Mouse (Mus musculus) lung, postnatal 36 days (tissue): ENCODE results near the gene Qars.

Source experiments
- DNase-seq: peaks from one replicate; pipeline ENCODE4 v3.0.0; 2022; ENCODE audit warnings: mixed read lengths

The Qars gene

GRCm38 (mm10) chr9:108488403-108488802 is 19.1 kb upstream of the Qars start:
- DNase-seq: no peak

- no peak for DNase-seq
These were observed 18.3 kb upstream of the Qars start for GRCm38 (mm10) chr9:108489215-108489614.

GRCm38 (mm10) chr9:108489702-108490558 is 17.6 kb upstream of the Qars start:
- DNase-seq: no peak

GRCm38 (mm10) chr9:108490559-108491285 is 16.8 kb upstream of the Qars start, which contains the start of gene Usp19:
Usp19 (plus strand) TSS chr9:108490602.
- peak; percentile 99 for DNase-seq

- no peak for DNase-seq
These were observed 16.3 kb upstream of the Qars start for GRCm38 (mm10) chr9:108491286-108491580.

- peak; percentile 44 for DNase-seq
These were observed 15.3 kb upstream of the Qars start for GRCm38 (mm10) chr9:108492043-108492750.

GRCm38 (mm10) chr9:108493246-108493645 is 14.3 kb upstream of the Qars start:
- DNase-seq: no peak

- DNase-seq: no peak
These were observed 13.2 kb upstream of the Qars start for GRCm38 (mm10) chr9:108494146-108494825.

GRCm38 (mm10) chr9:108494905-108495304 is 12.6 kb upstream of the Qars start:
- no peak for DNase-seq

GRCm38 (mm10) chr9:108499231-108499630 is 8.3 kb upstream of the Qars start:
- no peak for DNase-seq

GRCm38 (mm10) chr9:108499943-108500342 is 7.6 kb upstream of the Qars start:
- no peak for DNase-seq

- DNase-seq: no peak
These were observed 605 bp upstream of the Qars start for GRCm38 (mm10) chr9:108506901-108507300.

GRCm38 (mm10) chr9:108508776-108509175 is 1.3 kb downstream of the Qars start:
- no peak for DNase-seq

- DNase-seq: peak; percentile 96
These were observed 9.1 kb downstream of the Qars start, which contains the start of gene Qrich1 for GRCm38 (mm10) chr9:108516380-108517251. Qrich1 (plus strand) TSS chr9:108516806.

GRCm38 (mm10) chr9:108517253-108517930 is 9.9 kb downstream of the Qars start:
- peak; percentile 85 for DNase-seq

- DNase-seq: peak; percentile 46
These were observed 10.4 kb downstream of the Qars start for GRCm38 (mm10) chr9:108517931-108518332.

GRCm38 (mm10) chr9:108521604-108522003 is 14.1 kb downstream of the Qars start:
- DNase-seq: no peak

GRCm38 (mm10) chr9:108523341-108523740 is 15.8 kb downstream of the Qars start:
- DNase-seq: no peak

- no peak for DNase-seq
These were observed 17.9 kb downstream of the Qars start for GRCm38 (mm10) chr9:108525400-108525799.

GRCm38 (mm10) chr9:108530954-108531353 is 23.4 kb downstream of the Qars start:
- no peak for DNase-seq

- DNase-seq: no peak
These were observed 24.0 kb downstream of the Qars start for GRCm38 (mm10) chr9:108531496-108531895.
